Mouse (Mus musculus) thymus, postnatal 4 days (tissue): ENCODE measurements around the gene Plekhg4.
A peak's percentile ranks its signal among the peaks of the same experiment; 100 is the strongest.

ENCODE experiments used
- DNase-seq: peaks from one replicate; pipeline ENCODE4 v3.0.0; 2021

The Plekhg4 gene

GRCm38 (mm10) chr8:105350186-105350585 is 22.9 kb upstream of the Plekhg4 start:
- DNase-seq, result no peak

- no peak for DNase-seq
Measured at GRCm38 (mm10) chr8:105353583-105354135, 19.4 kb upstream of the Plekhg4 start.

- DNase-seq, result no peak
Measured at GRCm38 (mm10) chr8:105354549-105354948, 18.5 kb upstream of the Plekhg4 start.

GRCm38 (mm10) chr8:105355179-105356024 is 17.7 kb upstream of the Plekhg4 start:
- peak; percentile 70 for DNase-seq

GRCm38 (mm10) chr8:105356681-105357080 is 16.4 kb upstream of the Plekhg4 start:
- DNase-seq, result no peak

GRCm38 (mm10) chr8:105359208-105359607 is 13.9 kb upstream of the Plekhg4 start:
- DNase-seq, result no peak

- DNase-seq, result no peak
Measured at GRCm38 (mm10) chr8:105359646-105360045, 13.4 kb upstream of the Plekhg4 start.

GRCm38 (mm10) chr8:105361751-105362702 is 11.0 kb upstream of the Plekhg4 start:
- DNase-seq, result no peak

GRCm38 (mm10) chr8:105367107-105367506 is 6.0 kb upstream of the Plekhg4 start:
- DNase-seq, result peak; percentile 59

- DNase-seq, result no peak
Measured at GRCm38 (mm10) chr8:105372473-105372872, 601 bp upstream of the Plekhg4 start.

GRCm38 (mm10) chr8:105374513-105374966 is 1.5 kb downstream of the Plekhg4 start:
- peak; percentile 64 for DNase-seq

- DNase-seq, result no peak
Measured at GRCm38 (mm10) chr8:105378673-105379072, 5.6 kb downstream of the Plekhg4 start.

- DNase-seq, result no peak
Measured at GRCm38 (mm10) chr8:105380308-105380707, 7.2 kb downstream of the Plekhg4 start.

GRCm38 (mm10) chr8:105384070-105384469 is 11.0 kb downstream of the Plekhg4 start:
- DNase-seq, result no peak

GRCm38 (mm10) chr8:105387151-105387550 is 14.1 kb downstream of the Plekhg4 start:
- no peak for DNase-seq

- DNase-seq, result no peak
Measured at GRCm38 (mm10) chr8:105389096-105389495, 16.0 kb downstream of the Plekhg4 start.

GRCm38 (mm10) chr8:105393089-105393787 is 20.2 kb downstream of the Plekhg4 start:
- no peak for DNase-seq

GRCm38 (mm10) chr8:105393915-105394314 is 20.8 kb downstream of the Plekhg4 start:
- no peak for DNase-seq

- DNase-seq, result peak; percentile 44
Measured at GRCm38 (mm10) chr8:105397747-105398146, 24.7 kb downstream of the Plekhg4 start.

- no peak for DNase-seq
Measured at GRCm38 (mm10) chr8:105400016-105400415, 26.9 kb downstream of the Plekhg4 start.

- no peak for DNase-seq
Measured at GRCm38 (mm10) chr8:105403467-105403866, 30.4 kb downstream of the Plekhg4 start.

GRCm38 (mm10) chr8:105404496-105404895 is 31.4 kb downstream of the Plekhg4 start:
- DNase-seq, result no peak
